Mouse (Mus musculus) myocyte (in vitro differentiated cells): Measurements from ENCODE around the gene Ifi35.
"Not testable (repeated sequence)": the region's sequence is repeated elsewhere in the genome, so short reads cannot be mapped to it uniquely, and the experiment has no call there.

Experiments
- CEBPB ChIP-seq: IDR thresholded peaks from 2 replicates; pipeline ENCODE4 v1.6.1; 2011; ENCODE audit warnings: mild to moderate bottlenecking, moderate library complexity; ENCODE audit not compliant: poor library complexity, insufficient read depth, severe bottlenecking
- E2F4 ChIP-seq: IDR thresholded peaks from one replicate; pipeline ENCODE4 v1.6.1; 2011; ENCODE audit warnings: mild to moderate bottlenecking, control low read depth, moderate library complexity; ENCODE audit not compliant: insufficient read depth
- MAX ChIP-seq: IDR thresholded peaks from one replicate; pipeline ENCODE4 v1.6.1; 2011; ENCODE audit warnings: low read depth, mild to moderate bottlenecking, control low read depth
- MYOD1 ChIP-seq, 3 experiments: IDR thresholded peaks; one replicate each; pipeline ENCODE4 v1.6.1; 2011; ENCODE audit warnings: control low read depth in 2 of 3, low read depth in 2 of 3, mild to moderate bottlenecking in 2 of 3, moderate library complexity in 1 of 3; ENCODE audit not compliant: insufficient read length in 2 of 3, control insufficient read depth in 1 of 3
- MYOG ChIP-seq, 3 experiments: IDR thresholded peaks; one replicate each; pipeline ENCODE4 v1.6.1; 2011; ENCODE audit warnings: control low read depth in 2 of 3, low read depth in 2 of 3, mild to moderate bottlenecking in 2 of 3; ENCODE audit not compliant: insufficient read length in 2 of 3, control insufficient read depth in 1 of 3, insufficient read depth in 1 of 3
- POLR2A ChIP-seq: IDR thresholded peaks from one replicate; pipeline ENCODE4 v1.6.1; 2011; ENCODE audit warnings: low read depth, mild to moderate bottlenecking, control low read depth, moderate library complexity; ENCODE audit not compliant: insufficient read length
- POLR2AphosphoS2 ChIP-seq: IDR thresholded peaks from one replicate; pipeline ENCODE4 v1.6.1; 2011; ENCODE audit warnings: low read depth, control low read depth; ENCODE audit not compliant: insufficient read length
- REST ChIP-seq: IDR thresholded peaks from one replicate; pipeline ENCODE4 v1.6.1; 2011; ENCODE audit warnings: mild to moderate bottlenecking, control low read depth, moderate library complexity; ENCODE audit not compliant: insufficient read depth, insufficient read length
- TCF12 ChIP-seq: IDR thresholded peaks from one replicate; pipeline ENCODE4 v1.6.1; 2011; ENCODE audit warnings: mild to moderate bottlenecking, control low read depth; ENCODE audit not compliant: poor library complexity, insufficient read depth, severe bottlenecking
- TCF3 ChIP-seq: IDR thresholded peaks from one replicate; pipeline ENCODE4 v1.6.1; 2011; ENCODE audit warnings: low read depth, control low read depth; ENCODE audit not compliant: insufficient read length
- USF1 ChIP-seq: IDR thresholded peaks from one replicate; pipeline ENCODE4 v1.6.1; 2011; ENCODE audit warnings: low read depth, mild to moderate bottlenecking, control low read depth, moderate library complexity

DNA sequence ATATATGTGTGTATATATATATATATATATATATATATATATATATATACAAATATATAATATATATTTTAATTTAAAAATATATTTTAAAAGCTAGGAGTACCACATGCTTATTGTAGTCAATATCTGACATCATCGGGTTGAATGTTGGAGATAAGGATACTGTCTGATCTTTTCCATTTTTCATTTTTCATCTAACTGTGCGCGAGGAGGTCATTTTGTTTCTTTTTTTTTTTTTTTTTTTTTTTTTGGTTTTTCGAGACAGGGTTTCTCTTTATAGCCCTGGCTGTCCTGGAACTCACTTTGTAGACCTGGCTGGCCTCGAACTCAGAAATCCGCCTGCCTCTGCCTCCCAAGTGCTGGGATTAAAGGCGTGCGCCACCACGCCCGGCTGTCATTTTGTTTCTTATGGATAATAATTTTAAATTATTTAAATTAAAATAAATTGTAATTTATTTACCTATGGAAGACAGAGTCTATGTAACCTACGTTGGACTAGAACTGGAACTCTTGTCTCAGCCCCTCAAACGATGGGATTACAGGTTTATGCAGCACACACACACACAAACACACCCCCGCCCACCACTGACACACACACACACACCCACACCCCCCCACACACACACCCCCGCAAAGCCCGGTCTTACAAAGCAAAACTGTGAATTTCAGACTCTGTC lies 6.6 kb upstream of the Ifi35 start:
- not testable (repeated sequence) for TF ChIP-seq TCF12; MYOG (IDR thresholded peaks at IDR 0.05; ENCODE audit: control insufficient read depth in 1 of 3, insufficient read depth in 1 of 3, insufficient read length in 2 of 3, low read depth in 2 of 3); POLR2A; CEBPB; TCF3; E2F4; USF1; REST; POLR2AphosphoS2; MYOD1 (IDR thresholded peaks at IDR 0.05; ENCODE audit: control insufficient read depth in 1 of 3, insufficient read length in 2 of 3, low read depth in 2 of 3); MAX
